Mouse (Mus musculus) liver, adult (tissue): ENCODE data around the gene Aspdh.

Experiments used
- GATA4 ChIP-seq: IDR thresholded peaks from 2 replicates; pipeline ENCODE4 v1.6.1; 2014; ENCODE audit warnings: mild to moderate bottlenecking, low read length; ENCODE audit not compliant: insufficient replicate concordance

Aspdh gene

DNA sequence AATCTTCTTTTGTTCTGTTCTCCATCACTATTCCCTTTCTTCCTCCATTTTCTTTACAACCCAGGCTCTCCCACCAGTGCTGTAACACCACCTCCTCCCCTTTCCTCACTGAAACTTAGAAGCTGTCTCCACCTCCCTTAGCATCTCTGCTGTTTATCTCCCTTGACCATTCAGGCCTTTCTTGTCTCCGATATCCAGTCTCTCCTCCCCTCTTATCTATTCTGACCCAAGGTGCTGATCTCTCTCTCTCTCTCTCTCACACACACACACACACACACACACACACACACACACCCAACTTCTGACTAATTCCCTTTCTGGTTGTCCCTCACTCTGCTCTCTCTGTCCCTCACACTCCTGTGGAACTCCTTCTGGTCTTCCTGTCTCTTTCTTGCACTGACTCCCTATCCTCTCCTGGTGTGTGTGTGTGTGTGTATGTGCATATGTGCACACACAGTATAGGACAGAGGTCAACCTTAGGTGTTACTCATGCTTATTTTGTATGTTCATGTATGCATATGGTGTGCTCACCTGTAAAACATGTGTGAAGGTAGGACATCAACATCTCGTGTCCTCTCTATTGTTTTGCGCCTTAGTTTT, 17.7 kb downstream of the Aspdh start:
- no peak for TF ChIP-seq GATA4

DNA sequence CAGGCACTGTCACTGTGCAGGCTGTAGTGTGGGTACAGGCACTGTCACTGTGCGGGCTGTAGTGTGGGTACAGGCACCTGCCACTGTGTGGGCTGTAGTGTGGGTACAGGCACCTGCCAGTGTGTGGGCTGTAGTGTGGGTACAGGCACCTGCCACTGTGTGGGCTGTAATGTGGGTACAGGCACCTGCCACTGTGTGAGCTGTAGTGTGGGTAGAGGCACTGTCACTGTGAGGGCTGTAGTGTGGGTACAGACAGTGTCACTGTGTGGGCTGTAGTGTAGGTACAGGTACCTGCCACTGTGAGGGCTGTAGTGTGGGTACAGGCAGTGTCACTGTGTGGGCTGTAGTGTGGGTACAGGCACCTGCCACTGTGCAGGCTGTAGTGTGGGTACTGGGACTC, 18.9 kb downstream of the Aspdh start:
- TF ChIP-seq GATA4 = no peak

DNA sequence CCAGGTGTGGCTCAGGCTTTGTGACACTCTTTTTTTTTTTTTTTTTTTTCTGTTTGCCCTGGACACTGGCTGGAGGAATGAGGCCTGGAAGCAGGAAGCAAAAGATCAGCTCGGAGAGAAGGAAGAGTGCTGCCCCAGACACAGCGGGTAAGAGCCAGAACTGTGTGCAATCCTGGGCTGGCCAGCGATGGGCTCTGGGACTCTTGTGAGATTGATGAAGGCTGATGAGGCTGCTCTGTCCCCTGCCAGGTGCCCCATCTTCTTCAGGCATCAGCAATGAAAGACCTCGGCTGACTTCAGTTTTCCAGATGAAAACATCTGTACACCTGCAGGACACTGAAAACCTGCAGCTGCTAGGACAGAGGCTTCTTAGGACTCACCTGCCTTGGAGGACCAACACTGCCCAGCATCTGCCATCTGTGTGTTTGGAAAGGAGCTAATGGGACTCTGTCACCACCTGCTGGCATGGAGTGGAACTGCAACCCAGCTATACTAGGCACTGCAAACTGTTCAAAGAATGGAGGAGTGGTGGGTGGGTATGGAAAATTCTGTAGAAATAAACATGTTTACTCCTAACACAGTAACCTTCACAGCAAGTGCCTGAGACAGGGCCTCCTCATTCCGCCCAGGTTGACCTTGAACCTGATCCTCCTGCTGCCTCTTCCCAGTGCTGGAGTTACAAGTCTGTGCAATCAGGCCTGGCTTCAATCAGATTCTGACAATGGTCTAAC, 19.8 kb downstream of the Aspdh start:
- no peak for TF ChIP-seq GATA4

DNA sequence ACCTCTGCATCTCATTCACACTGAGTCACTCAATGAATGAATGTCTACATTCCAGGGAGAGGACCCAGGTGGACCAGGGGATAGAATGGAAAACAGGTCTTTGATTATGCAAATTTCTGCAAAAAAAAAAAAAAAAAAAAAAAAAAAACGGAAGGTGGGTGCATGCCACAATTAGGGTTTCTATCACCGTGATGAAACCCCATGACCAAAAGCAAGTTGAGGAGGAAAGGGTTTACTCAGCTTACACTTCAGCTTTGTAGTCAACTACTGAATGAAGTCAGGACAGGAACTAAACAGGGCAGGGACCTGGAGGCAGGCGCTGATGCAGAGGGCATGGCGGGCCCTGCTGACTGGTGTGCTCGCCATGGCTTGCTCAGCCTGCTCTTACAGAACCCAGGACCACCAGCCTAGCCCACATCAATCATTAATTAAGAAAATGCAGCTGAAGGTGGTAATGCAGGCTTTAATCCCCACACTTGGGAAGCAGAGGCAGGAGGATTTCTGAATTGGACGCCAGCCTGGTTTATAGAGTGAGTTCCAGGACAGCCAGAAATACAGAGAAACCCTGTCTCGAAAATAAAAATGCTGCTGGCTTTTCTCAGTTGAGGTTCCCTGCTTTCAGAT, 20.5 kb downstream of the Aspdh start:
- TF ChIP-seq GATA4 = no peak

DNA sequence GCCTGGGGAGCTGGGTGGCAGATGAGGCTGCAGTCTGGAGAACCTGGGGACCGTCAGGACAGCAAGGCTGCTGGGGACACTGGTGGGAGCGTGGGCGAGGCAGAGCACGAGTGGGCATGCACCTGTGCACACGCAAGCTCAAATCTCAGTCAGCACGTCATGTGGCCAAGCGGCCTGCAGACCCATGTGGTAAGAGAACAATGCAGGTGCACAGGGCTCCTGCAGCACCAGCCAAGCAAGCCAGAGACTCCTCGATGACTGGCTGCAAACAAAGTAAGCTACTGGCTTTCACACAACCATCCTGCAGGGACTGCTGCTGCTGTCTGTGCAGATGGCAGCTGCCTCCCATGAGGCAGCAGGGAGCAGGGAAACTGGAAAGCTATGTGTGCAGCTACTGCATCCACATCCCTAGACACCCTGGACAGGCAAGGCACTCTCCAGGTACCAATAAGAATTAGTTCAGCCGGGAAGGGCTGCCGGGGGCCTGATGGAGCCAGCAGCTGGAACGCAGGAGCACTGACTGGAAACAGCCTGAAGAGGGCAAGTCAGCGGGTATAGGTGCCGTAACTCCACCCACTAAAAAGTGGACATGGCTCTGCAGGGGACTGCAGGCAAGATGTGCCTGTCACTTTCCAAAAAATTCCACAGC, 21.9 kb downstream of the Aspdh start:
- TF ChIP-seq GATA4 = no peak

DNA sequence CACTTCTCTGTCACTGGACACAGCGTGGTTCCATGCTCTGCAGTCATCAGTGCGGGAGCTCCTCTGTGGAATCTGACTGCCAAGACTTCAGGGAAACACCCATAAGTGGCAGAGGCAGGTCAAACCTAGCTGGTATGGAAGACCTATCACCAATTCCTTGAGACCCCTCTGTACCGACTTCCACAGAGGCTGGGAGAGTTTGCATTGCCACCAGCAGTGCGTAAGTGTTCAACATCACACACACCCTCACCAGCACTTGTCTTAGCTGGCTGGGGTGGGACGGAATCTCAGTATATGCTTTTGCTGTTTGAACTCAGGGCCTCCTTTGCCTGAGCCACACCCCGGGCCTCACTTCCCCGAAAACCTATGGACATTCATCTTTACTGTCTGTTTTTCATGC, 22.7 kb downstream of the Aspdh start:
- TF ChIP-seq GATA4 = no peak

DNA sequence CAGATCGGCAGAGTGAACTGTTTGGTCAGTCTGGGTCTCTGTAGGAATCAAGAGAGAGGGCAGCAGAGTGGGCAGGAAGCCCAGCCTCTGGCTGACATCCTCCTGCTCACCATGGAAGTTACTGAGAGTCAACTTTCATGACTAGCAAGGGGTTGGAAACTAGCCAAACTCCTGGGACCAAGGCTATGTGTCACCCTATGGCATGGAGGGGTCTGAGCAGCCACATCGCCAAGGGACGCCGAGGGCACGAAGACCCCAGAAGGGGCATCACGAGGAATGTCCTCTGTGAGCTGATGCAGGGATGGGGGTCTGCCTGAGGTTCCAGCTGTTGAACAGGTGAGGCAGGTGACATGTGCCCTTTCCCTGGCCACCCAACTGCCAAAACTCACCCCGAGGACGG, 23.4 kb downstream of the Aspdh start:
- no peak for TF ChIP-seq GATA4

DNA sequence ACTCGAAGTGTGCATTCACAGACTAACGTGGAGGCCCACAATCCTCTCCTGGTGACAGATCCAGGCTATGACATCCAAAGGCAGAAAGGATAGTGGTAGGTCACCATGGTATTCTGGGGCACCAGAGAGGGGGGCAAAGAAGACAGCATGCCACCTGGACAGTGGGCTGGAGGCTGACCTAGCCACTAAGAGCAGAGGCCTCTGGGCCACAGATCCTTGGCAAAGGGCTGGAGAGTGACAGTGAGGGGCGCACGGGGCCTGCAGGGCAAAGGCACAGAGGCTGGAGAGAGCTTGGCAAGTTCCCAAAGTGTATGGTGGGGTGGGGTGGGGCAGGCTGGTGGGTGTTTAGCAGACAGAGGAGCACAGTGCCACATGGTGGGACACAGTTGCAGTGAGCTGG, 25.1 kb downstream of the Aspdh start:
- no peak for TF ChIP-seq GATA4

DNA sequence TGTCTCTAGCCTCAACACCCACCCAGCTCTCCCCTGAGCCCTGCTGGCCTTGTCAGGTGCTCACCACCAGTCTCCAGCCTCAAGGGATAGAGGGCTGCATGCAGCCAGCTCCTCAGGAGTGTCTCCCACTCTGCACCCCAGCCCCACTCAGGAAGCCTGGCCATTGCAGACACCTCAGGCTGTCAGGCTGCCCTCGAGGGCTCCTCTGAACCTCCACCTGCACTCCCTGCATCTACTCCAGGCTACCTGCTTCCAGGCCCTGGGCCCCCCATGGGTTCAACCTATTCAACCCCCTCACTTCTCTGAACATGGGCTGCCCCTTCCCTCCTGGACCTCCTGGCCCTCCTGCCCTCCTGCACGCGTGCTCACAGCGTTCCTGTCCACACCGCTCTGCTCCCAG, 26.2 kb downstream of the Aspdh start:
- TF ChIP-seq GATA4 = no peak

DNA sequence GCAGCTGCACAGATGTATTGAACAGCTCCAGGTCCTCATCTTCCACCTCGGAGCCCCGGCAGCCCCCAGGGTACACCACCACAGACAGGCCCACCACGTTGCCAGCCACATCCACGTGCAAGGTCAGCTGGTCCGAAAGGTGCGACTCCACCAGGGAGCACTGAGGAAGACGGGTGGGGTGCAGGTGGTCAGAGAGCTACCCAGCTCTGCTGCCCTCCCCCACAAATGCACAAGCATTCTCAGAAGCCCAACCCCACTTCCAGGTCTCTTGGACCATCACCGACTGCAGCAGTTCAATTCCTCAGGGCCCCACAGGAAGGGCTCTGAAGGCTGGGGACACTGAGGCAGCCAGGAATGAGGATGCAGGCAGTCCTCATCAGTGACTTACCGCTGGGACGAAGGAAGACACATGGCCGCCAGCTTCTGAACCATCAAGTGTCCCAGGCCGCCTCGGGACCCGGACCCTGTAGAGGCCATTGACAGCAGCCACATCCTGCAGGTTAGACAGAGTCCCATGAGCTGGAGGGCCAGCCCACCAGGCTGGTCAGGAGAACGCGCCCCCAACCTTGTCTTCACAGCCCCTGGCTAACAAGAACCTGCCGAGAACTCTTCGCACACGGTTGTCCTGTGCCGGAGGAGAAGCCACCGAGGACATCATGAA, 27.1 kb downstream of the Aspdh start:
- no peak for TF ChIP-seq GATA4

DNA sequence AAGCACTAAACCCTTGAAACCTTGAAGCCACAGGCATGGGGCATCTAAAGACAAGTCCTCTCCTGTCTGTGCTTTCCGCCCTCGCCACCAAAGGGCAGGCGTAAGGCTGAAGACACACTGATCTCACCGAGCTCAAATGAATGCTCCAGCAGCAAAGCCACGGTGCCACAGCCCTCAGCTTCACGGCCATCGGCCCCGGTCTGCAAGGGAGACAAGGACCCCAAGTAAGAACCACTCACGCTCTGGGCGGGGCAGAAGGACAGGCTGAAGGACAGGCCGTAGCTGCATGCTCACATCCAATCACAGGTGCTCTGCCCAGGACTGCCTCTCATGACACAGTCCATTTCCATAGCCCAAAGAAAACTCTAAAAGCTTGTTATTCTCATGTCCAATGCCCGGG, 29.5 kb downstream of the Aspdh start:
- TF ChIP-seq GATA4 = no peak

DNA sequence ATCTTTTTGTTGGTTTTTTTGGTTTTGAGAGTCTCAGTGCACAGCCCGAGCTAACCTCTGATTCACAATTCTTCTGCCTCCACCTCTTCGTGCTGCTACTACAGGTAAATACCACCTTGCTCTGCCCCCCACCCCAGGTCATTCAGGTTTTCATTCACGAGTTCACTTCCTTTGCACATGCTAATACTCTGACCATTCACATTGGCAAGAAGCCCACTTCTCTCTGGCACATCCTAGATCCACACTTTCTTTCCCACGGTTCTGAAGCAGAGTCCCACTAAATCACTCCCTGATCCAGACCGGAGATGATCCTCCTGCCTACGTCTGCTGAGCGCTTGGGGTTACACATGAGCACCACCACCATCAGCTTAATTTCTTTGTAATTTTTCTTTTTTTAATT, 29.9 kb downstream of the Aspdh start:
- TF ChIP-seq GATA4 = no peak

DNA sequence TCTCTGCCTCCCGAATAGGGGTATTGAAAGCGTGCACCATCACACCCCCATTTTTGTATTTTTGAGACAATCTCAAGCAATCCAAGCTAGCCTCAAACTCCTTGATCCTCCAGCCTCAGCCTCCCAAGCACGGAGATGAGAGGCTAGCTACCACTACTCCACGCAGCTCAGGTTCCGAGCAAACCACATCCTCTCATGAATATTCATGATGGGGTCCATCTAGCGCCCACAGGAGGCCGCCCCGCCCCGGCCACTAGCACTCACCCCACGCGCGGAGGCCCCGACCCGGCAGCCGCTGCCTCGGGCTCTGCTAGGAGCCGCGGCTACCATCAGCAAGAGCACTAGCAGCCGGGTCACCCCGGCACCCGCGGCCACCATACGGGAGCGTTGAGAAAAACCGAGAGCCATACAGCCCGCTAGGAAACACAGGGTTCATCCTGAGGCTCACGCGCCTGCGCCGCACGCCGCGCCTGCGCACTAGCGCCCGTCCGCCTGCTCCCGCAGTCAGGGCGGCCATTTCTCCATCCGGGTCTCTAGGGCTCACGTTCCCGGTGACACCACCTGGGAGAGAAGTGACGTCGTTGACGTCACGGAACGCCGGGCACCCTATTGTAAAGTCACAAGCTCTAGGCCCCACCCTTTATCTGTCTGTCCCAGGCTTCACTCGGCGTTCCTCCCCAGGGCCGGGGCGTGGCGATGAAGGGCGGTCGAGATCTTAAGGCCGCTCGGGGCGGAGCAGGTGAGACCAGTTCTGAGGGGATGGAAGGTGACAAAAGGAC, 31.0 kb downstream of the Aspdh start, which contains the start of the genes Emc10 and Fam71e1:
Gene Emc10, minus strand, starts transcription at position 538 of the 779 bp plus-strand sequence.
Gene Fam71e1, plus strand, starts transcription at position 590 of the 779 bp plus-strand sequence.
- no peak; the same call in 1 of the 2 replicates for TF ChIP-seq GATA4

DNA sequence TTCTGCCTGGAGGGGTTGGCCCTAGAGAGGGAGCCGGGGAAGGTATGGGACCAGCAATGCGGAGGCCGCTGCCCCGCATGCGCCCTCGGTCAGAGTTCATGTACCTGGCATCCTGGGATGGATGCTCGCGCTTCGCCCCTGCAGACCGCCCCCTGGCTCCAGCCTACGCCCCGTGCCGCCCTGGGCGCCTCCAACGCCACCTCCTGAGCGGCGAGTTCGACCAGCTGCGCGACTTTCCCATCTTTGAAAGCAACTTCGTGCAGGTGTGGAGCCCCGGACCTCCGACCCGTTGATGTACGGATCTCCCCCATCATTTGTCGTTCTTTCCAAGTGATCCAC, 31.5 kb downstream of the Aspdh start:
- TF ChIP-seq GATA4 = no peak; the same call in 1 of the 2 replicates

DNA sequence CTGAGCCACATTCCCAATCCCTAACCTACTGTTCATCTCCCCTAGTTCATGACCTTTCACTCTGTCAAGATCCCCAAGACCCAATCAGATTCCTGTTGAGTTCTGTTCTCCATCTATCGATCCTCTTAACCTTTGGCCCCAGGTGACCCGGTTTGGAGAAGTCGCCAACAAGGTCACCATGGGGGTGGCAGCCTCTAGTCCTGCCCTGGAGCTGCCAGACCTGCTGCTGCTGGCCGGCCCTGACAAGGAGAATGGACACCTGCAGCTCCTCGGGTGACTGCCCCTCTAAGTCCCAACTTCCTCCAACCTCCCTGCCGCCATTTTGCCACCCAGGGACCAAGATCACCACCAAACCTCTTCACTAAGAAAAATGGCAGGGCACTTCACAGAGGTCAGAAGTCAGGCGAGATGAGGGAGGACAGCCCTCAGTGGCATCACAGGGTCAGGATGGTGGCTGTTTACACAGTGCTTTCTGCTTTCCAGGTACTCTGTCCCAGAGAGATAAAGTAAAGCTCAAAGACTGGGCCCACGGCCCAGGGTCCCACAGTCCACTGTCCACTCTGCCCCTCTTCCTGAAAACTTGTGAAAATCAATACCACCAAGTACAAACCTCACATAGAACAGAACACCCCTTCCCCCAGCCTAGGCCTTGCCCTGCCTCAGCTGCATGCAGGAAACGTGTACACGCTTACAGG, 32.3 kb downstream of the Aspdh start:
- peak; percentile 91 for TF ChIP-seq GATA4

DNA sequence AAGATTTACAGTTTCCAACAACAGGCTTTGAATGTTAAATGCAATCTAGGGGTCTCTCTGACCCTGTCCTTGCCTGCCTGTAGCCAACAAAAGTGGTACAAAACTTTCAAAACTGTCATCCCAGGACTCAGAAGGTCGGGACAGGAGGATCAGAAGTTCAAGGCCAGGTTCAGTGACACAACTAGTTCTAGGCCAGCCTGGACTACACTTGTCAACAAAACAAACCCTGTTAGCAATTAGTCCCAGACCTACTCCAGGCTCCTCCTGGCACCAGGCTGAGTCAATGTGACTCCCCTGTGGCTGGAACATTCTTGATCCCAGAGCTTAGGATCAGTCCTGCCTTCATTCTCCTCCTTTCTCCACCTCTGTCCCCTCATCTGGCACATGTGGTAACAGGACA, 33.7 kb downstream of the Aspdh start:
- no peak for TF ChIP-seq GATA4
